Mouse (Mus musculus) olfactory bulb, adult 2 months (tissue): ENCODE data around the gene Slc38a8. TPM values are rescaled to one million over a fixed set of nuclear protein-coding genes. Genes with fewer than 3 reads are reported as not detected.

ENCODE experiments used
- H3K27ac ChIP-seq: fragments of 200-500 bp; 2 replicates; pipeline ENCODE4 v1.5.1; 2012; ENCODE audit warnings: low read depth, low read length; ENCODE audit not compliant: insufficient read depth
- H3K4me1 ChIP-seq: fragments of 200-500 bp; 2 replicates; pipeline ENCODE4 v1.6.1; 2012; ENCODE audit warnings: low read length; ENCODE audit not compliant: control insufficient read depth, insufficient read depth
- H3K4me3 ChIP-seq: fragments of 200-500 bp; 2 replicates; pipeline ENCODE4 v1.5.1; 2012; ENCODE audit warnings: mild to moderate bottlenecking, low read depth, low read length, moderate library complexity; ENCODE audit not compliant: insufficient read depth
- CTCF ChIP-seq: fragments of 200-500 bp; IDR thresholded peaks from 2 replicates; pipeline ENCODE4 v1.5.1; 2012; ENCODE audit warnings: low read depth, mild to moderate bottlenecking, low read length, moderate library complexity; ENCODE audit not compliant: insufficient read depth
- POLR2A ChIP-seq: fragments of 200-500 bp; IDR thresholded peaks from 2 replicates; pipeline ENCODE4 v1.6.1; 2012; ENCODE audit warnings: mild to moderate bottlenecking, low read depth, low read length, moderate library complexity; ENCODE audit not compliant: insufficient read depth
- WGBS: fragments of 180-500 bp; shearing (Covaris S2); methylation state at CpG from one replicate; pipeline ENCODE4 v1.1.7; 2018; 5-methylcytosine and 5-hydroxymethylcytosine counted together
- polyA plus RNA-seq: library from polyadenylated mRNA; stranded (reverse); fragments of >200 nt; gene quantifications from 2 replicates; pipeline ENCODE4 v1.2.4, GENCODE M21; 2012; ENCODE audit warnings: low replicate concordance; ENCODE audit not compliant: missing spikeins, insufficient read depth, insufficient read length

Slc38a8 gene
- polyA plus RNA-seq, 1 experiment: not detected

- Histone ChIP-seq H3K4me3 (no peak overlapping the region), H3K4me1 (peaks cover 11% of the 10 kb centered on the region), H3K27ac (no peak overlapping the region)
- TF ChIP-seq CTCF: no peak
- TF ChIP-seq POLR2A: no peak
- 90% methylated on average over 7 of the region's 7 CpGs for WGBS
Observed at GRCm38 (mm10) chr8:119528762-119529161, 27.3 kb upstream of the Slc38a8 start.

GRCm38 (mm10) chr8:119520102-119520501, 18.6 kb upstream of the Slc38a8 start:
- Histone ChIP-seq H3K4me3 (no peak overlapping the region), H3K27ac (no peak overlapping the region), H3K4me1 (no peaks in the 10 kb centered on the region)
- TF ChIP-seq CTCF (no peak), POLR2A (no peak)
- WGBS: 69% methylated on average over 7 of the region's 7 CpGs

- Histone ChIP-seq H3K4me3 (no peak overlapping the region), H3K4me1 (no peaks in the 10 kb centered on the region), H3K27ac (no peak overlapping the region)
- no peak for TF ChIP-seq POLR2A
- TF ChIP-seq CTCF: no peak
- 36% methylated on average over 5 of the region's 5 CpGs for WGBS
Observed at GRCm38 (mm10) chr8:119516674-119517073, 15.2 kb upstream of the Slc38a8 start.

- Histone ChIP-seq H3K4me3 (no peak overlapping the region), H3K4me1 (no peaks in the 10 kb centered on the region), H3K27ac (no peak overlapping the region)
- no peak for TF ChIP-seq POLR2A
- TF ChIP-seq CTCF: no peak
- WGBS: 61% methylated on average over 3 of the region's 3 CpGs
Observed at GRCm38 (mm10) chr8:119515767-119516166, 14.3 kb upstream of the Slc38a8 start.

- WGBS: 89% methylated on average over 3 of the region's 3 CpGs
- H3K4me3 ChIP-seq: no peak overlapping the region
- no peak overlapping the region for H3K27ac ChIP-seq
- no peak for TF ChIP-seq POLR2A
- no peak for TF ChIP-seq CTCF
- H3K4me1 ChIP-seq: no peaks in the 10 kb centered on the region
Observed at GRCm38 (mm10) chr8:119514940-119515339, 13.4 kb upstream of the Slc38a8 start.

GRCm38 (mm10) chr8:119513405-119513804, 11.9 kb upstream of the Slc38a8 start:
- Histone ChIP-seq H3K4me3 (no peak overlapping the region), H3K27ac (no peak overlapping the region), H3K4me1 (no peaks in the 10 kb centered on the region)
- WGBS: 63% methylated on average over 4 of the region's 4 CpGs
- TF ChIP-seq POLR2A (no peak), CTCF (no peak)

- 87% methylated on average over 7 of the region's 7 CpGs for WGBS
- no peak overlapping the region for H3K4me3 ChIP-seq
- no peak for TF ChIP-seq CTCF
- no peak for TF ChIP-seq POLR2A
- no peaks in the 10 kb centered on the region for H3K4me1 ChIP-seq
- no peak overlapping the region for H3K27ac ChIP-seq
Observed at GRCm38 (mm10) chr8:119511722-119512121, 10.2 kb upstream of the Slc38a8 start.

GRCm38 (mm10) chr8:119510471-119510870, 9.0 kb upstream of the Slc38a8 start:
- Histone ChIP-seq H3K27ac (no peak overlapping the region), H3K4me1 (peaks cover 10% of the 10 kb centered on the region), H3K4me3 (no peak overlapping the region)
- WGBS: 80% methylated on average over 9 of the region's 9 CpGs
- TF ChIP-seq CTCF: no peak
- TF ChIP-seq POLR2A: no peak

GRCm38 (mm10) chr8:119506106-119506505, 4.6 kb upstream of the Slc38a8 start:
- Histone ChIP-seq H3K27ac (no peak overlapping the region), H3K4me1 (peaks cover 48% of the 10 kb centered on the region), H3K4me3 (no peak overlapping the region)
- no peak for TF ChIP-seq CTCF
- WGBS: 84% methylated on average over 8 of the region's 8 CpGs

GRCm38 (mm10) chr8:119505488-119505887, 4.0 kb upstream of the Slc38a8 start:
- H3K4me3 ChIP-seq: no peak overlapping the region
- WGBS: 32% methylated on average over 9 of the region's 9 CpGs
- no peak overlapping the region for H3K27ac ChIP-seq
- peaks cover 51% of the 10 kb centered on the region for H3K4me1 ChIP-seq
- TF ChIP-seq POLR2A (no peak), CTCF (no peak)
